Mouse (Mus musculus) liver, adult 2 months (tissue): ENCODE data around the gene 4833439L19Rik.

Experiments used
- CTCF ChIP-seq: fragments of 200-500 bp; IDR thresholded peaks from 2 replicates; pipeline ENCODE4 v1.5.1; 2011; ENCODE audit warnings: low read depth, low read length, control low read depth
- POLR2A ChIP-seq: fragments of 200-500 bp; IDR thresholded peaks from 2 replicates; pipeline ENCODE4 v1.6.1; 2011; ENCODE audit warnings: low read length, control low read depth; ENCODE audit not compliant: insufficient read depth; ENCODE audit errors: extremely low read depth

GRCm38 (mm10) chr13:54605426-54605825, 40.2 kb upstream of the 4833439L19Rik start:
- no peak for TF ChIP-seq CTCF
- TF ChIP-seq POLR2A, result no peak
